Mouse (Mus musculus): Measurements from ENCODE around the gene Olfr420.

The Olfr420 gene

GRCm38 (mm10) chr1:174155333-174155732, at the start of gene Olfr420:
Gene Olfr420 (plus strand): TSS chr1:174155633.
- no peak for DNase-seq (ENCODE audit: inconsistent ontology term)

- DNase-seq (ENCODE audit: inconsistent ontology term): no peak
Measured at GRCm38 (mm10) chr1:174121062-174121461, 34.4 kb upstream of the Olfr420 start, which contains the start of gene Olfr231. Gene Olfr231 (minus strand): TSS chr1:174121162.

- DNase-seq (ENCODE audit: inconsistent ontology term): no peak
Measured at GRCm38 (mm10) chr1:174131217-174131616, 24.2 kb upstream of the Olfr420 start, which contains the start of gene Olfr424. Gene Olfr424 (plus strand): TSS chr1:174131517.

GRCm38 (mm10) chr1:174131999-174132398, 23.4 kb upstream of the Olfr420 start:
- DNase-seq (ENCODE audit: inconsistent ontology term): no peak

GRCm38 (mm10) chr1:174141384-174141783, 14.0 kb upstream of the Olfr420 start:
- DNase-seq (ENCODE audit: inconsistent ontology term): no peak

- no peak for DNase-seq (ENCODE audit: inconsistent ontology term)
Measured at GRCm38 (mm10) chr1:174146696-174147095, 8.7 kb upstream of the Olfr420 start.

- no peak for DNase-seq (ENCODE audit: inconsistent ontology term)
Measured at GRCm38 (mm10) chr1:174149289-174149688, 6.1 kb upstream of the Olfr420 start.

- no peak for DNase-seq (ENCODE audit: inconsistent ontology term)
Measured at GRCm38 (mm10) chr1:174157622-174158021, 2.2 kb downstream of the Olfr420 start.

GRCm38 (mm10) chr1:174158512-174158911, 3.1 kb downstream of the Olfr420 start:
- no peak for DNase-seq (ENCODE audit: inconsistent ontology term)

GRCm38 (mm10) chr1:174159095-174159494, 3.7 kb downstream of the Olfr420 start:
- DNase-seq (ENCODE audit: inconsistent ontology term): no peak

- no peak for DNase-seq (ENCODE audit: inconsistent ontology term)
Measured at GRCm38 (mm10) chr1:174169024-174169423, 13.6 kb downstream of the Olfr420 start.

GRCm38 (mm10) chr1:174170706-174171501, 15.5 kb downstream of the Olfr420 start:
- peak; percentile 34 for DNase-seq (ENCODE audit: inconsistent ontology term)

- no peak for DNase-seq (ENCODE audit: inconsistent ontology term)
Measured at GRCm38 (mm10) chr1:174171537-174171936, 16.1 kb downstream of the Olfr420 start.

- peak; percentile 75 for DNase-seq (ENCODE audit: inconsistent ontology term)
Measured at GRCm38 (mm10) chr1:174172605-174173004, 17.2 kb downstream of the Olfr420 start, which contains the start of gene Spta1. Gene Spta1 (plus strand): TSS chr1:174172776.

GRCm38 (mm10) chr1:174204699-174205098, 49.3 kb downstream of the Olfr420 start:
- no peak for DNase-seq (ENCODE audit: inconsistent ontology term)
